Mouse (Mus musculus) lung, adult 2 months (tissue): Measurements from ENCODE around the gene Olfr1016.

Experiments
- CTCF ChIP-seq: fragments of 200-500 bp; IDR thresholded peaks from 2 replicates; pipeline ENCODE4 v1.5.1; 2011; ENCODE audit warnings: mild to moderate bottlenecking, low read length, control low read depth; ENCODE audit not compliant: insufficient read depth
- POLR2A ChIP-seq: fragments of 200-500 bp; IDR thresholded peaks from 2 replicates; pipeline ENCODE4 v1.6.1; 2011; ENCODE audit warnings: low read depth, mild to moderate bottlenecking, control low read depth, low read length, borderline replicate concordance; ENCODE audit errors: extremely low read depth

DNA sequence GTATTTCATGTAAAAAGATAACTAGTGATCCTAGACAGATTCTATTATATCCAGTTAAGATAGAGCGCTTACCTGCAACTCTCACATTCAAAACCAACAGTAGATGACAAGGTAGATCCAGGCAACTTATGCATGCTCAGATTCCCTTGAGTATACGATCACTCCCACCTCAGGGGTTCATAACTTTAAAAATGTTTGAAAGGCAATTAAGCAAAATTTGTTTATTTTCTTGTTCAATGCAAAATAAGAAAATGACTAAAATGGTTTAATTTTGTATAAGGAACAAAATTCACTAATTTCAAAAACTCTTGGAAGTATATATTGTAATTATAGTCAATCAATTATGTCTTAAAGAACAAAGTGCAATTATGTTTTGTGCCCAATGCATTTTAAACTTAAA lies at the start of gene Olfr1016:
- TF ChIP-seq CTCF, result no peak
- no peak for TF ChIP-seq POLR2A
